Mouse (Mus musculus): Measurements from ENCODE around the gene Nfic. TPM values are rescaled to one million over a fixed set of nuclear protein-coding genes. Genes with fewer than 3 reads are reported as not detected.

Nfic gene
- total and polyA plus RNA-seq, 3 experiments = 2.0 to 9.7 TPM; not detected in 1

GRCm38 (mm10) chr10:81350351-81351063 lies 104.9 kb downstream of the Nfic start, which contains the start of gene Hmg20b (continued):
- peak; percentile 55 for TF ChIP-seq SMC3 (IDR thresholded peaks at IDR 0.05; ENCODE audit: low read depth, low read length)
- TF ChIP-seq MXI1 (IDR thresholded peaks at IDR 0.05; ENCODE audit: low read depth, low read length) = peak; percentile 61; the same call in 1 of the 2 replicates
- peak; percentile 66 for TF ChIP-seq NRF1 (IDR thresholded peaks at IDR 0.05; ENCODE audit: insufficient read depth, low read depth, low read length, poor library complexity, severe bottlenecking)
- TF ChIP-seq POLR2AphosphoS2 (IDR thresholded peaks at IDR 0.05; ENCODE audit: low read length) = peak; percentile 54; the same call in 1 of the 2 replicates
- TF ChIP-seq MEF2A (IDR thresholded peaks at IDR 0.05; ENCODE audit: extremely low read depth, insufficient replicate concordance, low read depth, low read length, poor library complexity, severe bottlenecking) = no peak
- TF ChIP-seq E2F4 (IDR thresholded peaks at IDR 0.05; ENCODE audit: borderline replicate concordance, low read depth, low read length) = no peak
- TF ChIP-seq TAL1 (IDR thresholded peaks at IDR 0.05; ENCODE audit: low read length) = no peak
- no peak; the same call in 1 of the 2 replicates for TF ChIP-seq BHLHE40 (IDR thresholded peaks at IDR 0.05; ENCODE audit: borderline replicate concordance, low read depth, low read length)

DNA sequence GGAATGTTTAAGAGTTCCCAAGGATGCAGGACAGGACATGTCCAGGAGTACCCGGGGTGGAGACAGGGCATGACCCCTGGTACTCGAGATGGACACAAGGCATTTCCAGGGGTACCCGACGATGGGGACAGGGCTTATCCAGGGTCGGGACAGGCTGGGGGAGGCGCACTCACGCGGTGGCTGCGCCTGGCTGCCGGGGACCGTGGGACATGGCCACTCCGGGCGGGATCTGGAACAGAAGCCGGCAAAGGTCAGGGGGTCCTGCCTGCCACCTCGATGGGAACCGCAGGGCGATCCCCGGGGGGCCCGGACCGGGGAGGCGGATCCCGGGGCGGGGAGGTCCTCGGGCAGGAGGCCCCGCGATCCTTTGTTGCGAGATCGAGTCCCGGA lies 105.5 kb downstream of the Nfic start:
- no peaks in the 10 kb centered on the region for H3K9me3 ChIP-seq (replicated peaks; ENCODE audit: insufficient read depth, low read length)
- peaks cover 10 to 14% of the 10 kb centered on the region in 2 experiments; a peak in 3 of 4 replicates for H3K4me1 ChIP-seq (ENCODE audit: control insufficient read depth in 1 of 2, insufficient read depth in 2 of 2, low read length in 2 of 2)
- peaks cover 4% of the 10 kb centered on the region; the same call in 1 of the 2 replicates for H3K79me2 ChIP-seq (ENCODE audit: control insufficient read depth, insufficient read depth, low read length, poor library complexity)
- H3K27me3 ChIP-seq (ENCODE audit: control insufficient read depth in 1 of 2, insufficient read depth in 2 of 2, low read length in 2 of 2) = no peaks in the 10 kb centered on the region
- H3K9ac ChIP-seq (ENCODE audit: control insufficient read depth, low read depth, low read length, poor library complexity, severe bottlenecking) = peak overlapping the region; percentile 84
- peak overlapping the region; percentile 56 for H3K27ac ChIP-seq (ENCODE audit: control insufficient read depth, low read depth, low read length)
- TF ChIP-seq MXI1 (IDR thresholded peaks at IDR 0.05; ENCODE audit: low read depth, low read length) (no peak; the same call in 1 of the 2 replicates), CHD1 (IDR thresholded peaks at IDR 0.05; ENCODE audit: low read depth, low read length) (no peak), CTCF (IDR thresholded peaks at IDR 0.05 in 2 of 3, conservative IDR thresholded peaks at IDR 0.05 in 1 of 3; ENCODE audit: control insufficient read depth in 1 of 3, insufficient read depth in 1 of 3, low read depth in 2 of 3, low read length in 3 of 3, poor library complexity in 1 of 3, severe bottlenecking in 1 of 3) (no peak), UBTF (IDR thresholded peaks at IDR 0.05; ENCODE audit: borderline replicate concordance, insufficient read depth, low read depth, low read length) (0 out of 2 replicates have a peak, but pooled peaks have one; percentile 26), POLR2A (IDR thresholded peaks at IDR 0.05; ENCODE audit: control insufficient read depth in 1 of 2, insufficient read depth in 1 of 2, low read depth in 1 of 2, low read length in 2 of 2, poor library complexity in 1 of 2) (0 out of 4 replicates have a peak, but pooled peaks of 1 of the 2 experiments have one; percentile 12)
- peaks cover 0 to 12% of the 10 kb centered on the region in 2 experiments; a peak in 2 of 4 replicates for H3K36me3 ChIP-seq (ENCODE audit: control insufficient read depth in 1 of 2, insufficient read depth in 2 of 2, low read length in 2 of 2)
- peak overlapping the region; percentile 81 to 94 for H3K4me3 ChIP-seq (ENCODE audit: control insufficient read depth in 1 of 2, insufficient read depth in 1 of 2, low read depth in 2 of 2, low read length in 2 of 2)
- DNase-seq (ENCODE audit: low read depth, low spot score) = no peak

DNA sequence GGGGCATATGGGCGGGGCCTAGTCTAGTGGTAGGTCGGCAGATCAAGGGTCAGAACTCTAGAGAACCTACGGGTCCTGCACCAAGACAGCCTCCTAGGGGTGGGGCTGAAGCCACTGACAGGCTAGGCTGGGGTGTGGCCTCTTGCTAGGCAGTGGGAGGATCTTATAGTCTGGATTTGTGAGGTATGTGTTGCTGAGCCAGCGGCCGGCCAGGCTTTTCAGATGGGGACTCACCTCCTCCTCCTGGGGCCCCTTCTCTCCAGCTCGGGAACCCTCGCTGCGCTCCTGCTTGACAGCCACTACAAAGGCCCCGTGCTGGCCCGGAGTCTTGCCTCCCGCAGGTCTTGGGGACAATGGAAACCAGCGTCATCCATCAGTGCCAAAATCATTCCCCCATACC lies 106.3 kb downstream of the Nfic start:
- Histone ChIP-seq H3K4me1 (ENCODE audit: control insufficient read depth in 1 of 2, insufficient read depth in 2 of 2, low read length in 2 of 2) (peaks cover 16 to 19% of the 10 kb centered on the region in 2 experiments), H3K79me2 (ENCODE audit: control insufficient read depth, insufficient read depth, low read length, poor library complexity) (peaks cover 4% of the 10 kb centered on the region; the same call in 1 of the 2 replicates), H3K9ac (ENCODE audit: control insufficient read depth, low read depth, low read length, poor library complexity, severe bottlenecking) (peak overlapping the region; percentile 84), H3K27me3 (ENCODE audit: control insufficient read depth in 1 of 2, insufficient read depth in 2 of 2, low read length in 2 of 2) (no peaks in the 10 kb centered on the region), H3K27ac (ENCODE audit: control insufficient read depth, low read depth, low read length) (no peak overlapping the region), H3K36me3 (ENCODE audit: control insufficient read depth in 1 of 2, insufficient read depth in 2 of 2, low read length in 2 of 2) (peaks cover 0 to 10% of the 10 kb centered on the region in 2 experiments; a peak in 2 of 4 replicates), H3K4me3 (ENCODE audit: control insufficient read depth in 1 of 2, insufficient read depth in 1 of 2, low read depth in 2 of 2, low read length in 2 of 2) (peak overlapping the region; percentile 81 to 94), H3K9me3 (replicated peaks; ENCODE audit: insufficient read depth, low read length) (no peaks in the 10 kb centered on the region)
- DNase-seq (ENCODE audit: low read depth, low spot score) = peak; percentile 76
- TF ChIP-seq POLR2A (IDR thresholded peaks at IDR 0.05; ENCODE audit: control insufficient read depth in 1 of 2, insufficient read depth in 1 of 2, low read depth in 1 of 2, low read length in 2 of 2, poor library complexity in 1 of 2) (no peak; a peak in 1 of 4 replicates), JUND (IDR thresholded peaks at IDR 0.05; ENCODE audit: low read depth, low read length) (no peak), SIN3A (IDR thresholded peaks at IDR 0.05; ENCODE audit: low read length) (no peak; the same call in 1 of the 2 replicates), RAD21 (IDR thresholded peaks at IDR 0.05; ENCODE audit: low read depth, low read length) (no peak), CTCF (IDR thresholded peaks at IDR 0.05 in 2 of 3, conservative IDR thresholded peaks at IDR 0.05 in 1 of 3; ENCODE audit: control insufficient read depth in 1 of 3, insufficient read depth in 1 of 3, low read depth in 2 of 3, low read length in 3 of 3, poor library complexity in 1 of 3, severe bottlenecking in 1 of 3) (no peak), MXI1 (IDR thresholded peaks at IDR 0.05; ENCODE audit: low read depth, low read length) (no peak), USF1 (IDR thresholded peaks at IDR 0.05; ENCODE audit: low read depth, low read length) (no peak), POLR2AphosphoS5 (IDR thresholded peaks at IDR 0.05; ENCODE audit: borderline replicate concordance, low read depth, low read length) (no peak), ZC3H11A (IDR thresholded peaks at IDR 0.05; ENCODE audit: low read depth, low read length) (no peak), TCF12 (IDR thresholded peaks at IDR 0.05; ENCODE audit: low read depth, low read length) (no peak), GATA1 (IDR thresholded peaks at IDR 0.05; ENCODE audit: low read depth, low read length) (no peak), TAL1 (IDR thresholded peaks at IDR 0.05; ENCODE audit: low read length) (no peak), BHLHE40 (IDR thresholded peaks at IDR 0.05; ENCODE audit: borderline replicate concordance, low read depth, low read length) (no peak), ZMIZ1 (IDR thresholded peaks at IDR 0.05; ENCODE audit: low read depth, low read length) (no peak), TBP (IDR thresholded peaks at IDR 0.05; ENCODE audit: low read depth, low read length) (no peak), MAZ (IDR thresholded peaks at IDR 0.05; ENCODE audit: low read depth, low read length) (no peak), UBTF (IDR thresholded peaks at IDR 0.05; ENCODE audit: borderline replicate concordance, insufficient read depth, low read depth, low read length) (no peak)

All from MEL (cell line).